Mouse (Mus musculus): ENCODE data around the gene Akt2.

DNA sequence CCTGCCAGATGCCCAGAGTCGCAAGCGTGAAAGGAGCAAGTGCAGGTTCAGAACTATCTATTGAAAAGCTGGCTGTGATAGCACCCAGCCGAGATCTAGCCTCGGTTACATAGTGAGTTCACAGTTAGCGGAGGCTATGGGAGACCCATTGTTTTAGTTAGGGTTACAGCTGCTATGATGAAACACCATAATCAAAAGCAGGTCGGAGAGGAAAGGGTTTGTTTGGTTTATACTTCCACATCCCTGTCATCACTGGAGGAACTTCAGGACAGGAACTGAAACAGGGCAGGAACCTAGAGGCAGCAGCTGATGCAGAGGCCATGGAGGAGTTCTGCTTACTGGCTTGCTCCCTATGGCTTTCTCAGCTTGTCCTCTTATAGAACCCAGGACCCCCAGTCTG, 13.8 kb upstream of the Akt2 start:
- no peak for TF ChIP-seq POLR2A (IDR thresholded peaks at IDR 0.05; ENCODE audit: borderline replicate concordance, low read depth, low read length)
- no peak for TF ChIP-seq CTCF (IDR thresholded peaks at IDR 0.05; ENCODE audit: low read depth, low read length)

Measured in bone marrow macrophage, adult 2 months (primary cell).